Mouse (Mus musculus) left cerebral cortex, adult 11 months (tissue): ENCODE measurements around the gene Zfp773.
"Not testable (repeated sequence)": the region's sequence is repeated elsewhere in the genome, so short reads cannot be mapped to it uniquely, and the experiment has no call there.

Source experiments
- DNase-seq: peaks from one replicate; pipeline ENCODE4 v3.0.0; 2022; ENCODE audit warnings: low spot score

The Zfp773 gene

DNA sequence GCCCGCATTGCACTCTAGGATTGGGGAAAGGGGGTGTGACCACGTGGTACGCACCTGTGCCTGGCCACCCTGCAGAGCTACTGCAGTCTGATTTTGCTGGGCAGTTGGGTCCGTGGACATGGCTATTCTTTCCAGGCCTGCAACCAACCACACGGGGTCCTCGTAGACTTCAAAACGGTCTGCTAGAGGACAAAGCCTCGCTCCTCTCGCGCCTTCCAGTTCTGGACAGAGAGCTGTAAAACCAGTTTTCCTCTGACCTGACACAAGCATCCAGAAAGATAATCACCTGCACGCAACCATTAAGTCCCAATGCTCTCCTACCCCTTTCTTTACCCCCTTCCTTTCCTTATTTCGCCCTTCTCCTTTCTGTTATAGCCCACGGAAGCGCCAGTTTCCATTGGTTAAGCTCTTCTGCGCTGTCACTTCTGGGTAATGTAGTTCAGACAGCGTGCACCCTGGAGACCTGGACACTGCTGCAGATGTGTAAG is at the start of gene Zfp773:
Zfp773 (minus strand) TSS at position 377 of the 488 bp plus-strand sequence.
- peak; percentile 35 for DNase-seq

DNA sequence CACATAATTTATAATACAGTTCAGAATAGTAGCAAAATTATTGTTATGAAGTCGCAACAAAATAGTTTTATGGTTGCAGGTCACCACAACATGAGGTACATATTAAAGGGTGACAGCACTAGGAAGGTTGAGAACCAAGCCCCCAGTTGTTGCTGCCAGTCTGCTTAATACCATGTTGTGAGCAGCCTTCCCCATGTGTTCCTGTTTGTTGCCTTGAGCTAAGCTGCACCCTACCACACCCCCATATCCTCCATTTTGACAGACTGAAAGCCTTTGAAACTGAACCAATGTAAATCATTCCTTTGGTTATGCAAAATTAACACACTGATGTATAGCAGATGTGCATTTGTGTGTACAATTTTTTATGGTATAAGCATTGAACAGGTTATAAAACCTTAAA is 49.3 kb upstream of the Zfp773 start:
- DNase-seq = no peak

DNA sequence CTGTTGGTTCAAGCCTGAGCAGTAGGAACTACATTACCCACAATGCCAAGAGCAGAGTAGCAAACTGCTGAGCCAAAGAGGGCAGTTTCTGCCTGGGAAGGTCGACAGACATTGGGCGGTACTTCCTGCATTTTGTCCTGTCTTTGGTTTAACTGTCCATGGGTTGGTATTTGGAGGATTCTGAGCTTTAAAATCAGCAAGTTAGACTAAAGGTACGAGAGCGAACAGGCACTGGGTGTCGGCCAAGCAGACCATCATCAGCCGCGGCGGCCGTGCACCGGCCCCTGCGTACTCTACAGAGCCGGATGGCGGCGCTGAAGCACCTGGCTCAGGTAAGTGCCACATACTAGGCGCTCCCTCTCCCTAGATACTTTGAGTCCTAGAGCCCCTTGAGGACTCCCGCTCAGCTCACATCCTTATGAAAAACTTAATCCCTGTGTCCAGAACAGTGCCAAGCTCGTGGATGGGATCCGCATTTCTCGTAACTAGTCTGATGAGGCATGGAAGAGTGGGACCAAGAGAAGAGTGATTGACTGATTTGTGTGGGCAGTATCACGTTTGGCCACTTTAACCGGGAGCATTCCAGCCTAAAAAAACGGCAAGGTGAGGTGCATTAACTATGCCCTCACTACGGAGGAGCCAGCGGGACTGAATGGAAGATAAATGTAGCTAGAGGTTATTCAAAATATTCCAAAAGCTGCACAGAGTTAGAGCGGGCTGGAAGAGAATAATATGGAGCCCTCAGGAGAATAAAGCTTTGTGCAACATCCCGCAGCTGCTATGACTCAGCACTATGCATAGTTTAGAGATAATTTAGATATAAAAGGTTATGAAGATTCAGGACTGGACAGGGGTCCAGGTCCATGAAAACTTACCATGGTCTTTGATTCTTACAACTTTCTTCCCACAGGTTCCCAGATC is 34.9 kb upstream of the Zfp773 start, which contains the start of gene Zfp418:
Zfp418 (plus strand) TSS at position 104 of the 921 bp plus-strand sequence.
- peak; percentile 59 for DNase-seq

DNA sequence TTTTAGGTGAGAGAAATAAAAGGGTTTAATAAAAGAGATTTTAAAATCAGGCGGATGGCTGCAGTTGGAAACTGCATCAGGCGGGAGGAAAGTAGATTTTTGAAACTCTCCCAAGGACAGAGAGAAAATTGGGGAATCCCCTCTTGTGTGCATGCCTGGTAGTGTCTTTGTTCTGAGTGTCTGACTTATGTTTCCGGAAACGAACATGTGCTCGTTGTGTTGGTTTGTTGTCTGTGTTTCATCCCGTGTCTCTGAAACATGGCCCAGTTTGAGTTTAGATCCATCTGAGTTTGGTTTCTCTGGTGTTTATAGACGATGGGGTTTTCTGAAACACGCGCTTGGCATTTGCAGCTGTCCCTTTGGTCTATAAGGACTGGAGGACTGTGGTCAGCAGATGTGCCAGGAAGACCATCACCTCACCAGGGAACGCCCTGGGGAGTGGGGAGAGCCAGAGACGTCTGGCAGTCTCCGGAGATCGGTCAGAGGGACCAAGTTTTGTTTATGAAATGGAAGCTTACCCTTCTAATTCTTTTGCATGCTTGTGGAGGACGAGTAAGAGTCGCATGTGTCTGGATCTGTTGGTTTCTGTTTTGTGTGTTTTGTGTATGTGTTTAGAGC is 9.5 kb upstream of the Zfp773 start:
- no peak for DNase-seq

DNA sequence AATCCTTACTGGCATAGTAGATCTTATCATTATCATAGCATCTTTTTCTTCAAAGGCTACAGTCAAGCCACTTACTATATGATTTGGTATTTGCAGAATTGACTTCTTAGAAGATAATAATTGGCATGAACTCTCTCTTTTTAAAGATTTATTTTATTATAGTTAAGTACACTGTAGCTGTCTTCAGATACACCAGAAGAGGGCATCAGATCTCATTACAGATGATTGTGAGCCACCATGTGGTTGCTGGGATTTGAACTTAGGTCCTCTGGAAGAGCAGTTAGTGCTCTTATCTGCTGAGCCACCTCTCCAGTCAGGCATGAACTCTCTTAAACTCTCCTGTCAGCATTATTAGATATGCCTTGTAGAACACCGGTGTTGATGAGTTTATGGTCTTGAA is 7.7 kb upstream of the Zfp773 start:
- DNase-seq = no peak

DNA sequence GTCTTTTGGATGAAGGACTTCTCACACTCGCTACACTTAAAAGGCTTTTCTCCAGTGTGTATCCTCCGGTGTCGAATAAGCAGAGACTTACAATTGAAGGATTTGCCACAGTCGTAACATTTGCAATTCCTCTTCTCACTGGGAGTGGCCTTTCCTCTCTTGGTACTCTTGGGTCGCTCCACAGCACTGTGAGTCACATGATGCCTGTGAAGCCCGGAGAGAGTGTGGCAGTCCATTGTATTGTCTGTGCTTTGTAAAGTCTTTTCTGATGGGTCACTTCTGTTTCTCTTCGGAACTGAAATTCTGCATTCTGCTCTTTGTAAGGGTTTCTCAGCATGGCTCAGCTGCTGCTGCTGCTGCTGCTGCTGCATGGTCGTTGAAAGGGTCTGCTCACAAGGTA is 3.8 kb downstream of the Zfp773 start:
- no peak for DNase-seq

DNA sequence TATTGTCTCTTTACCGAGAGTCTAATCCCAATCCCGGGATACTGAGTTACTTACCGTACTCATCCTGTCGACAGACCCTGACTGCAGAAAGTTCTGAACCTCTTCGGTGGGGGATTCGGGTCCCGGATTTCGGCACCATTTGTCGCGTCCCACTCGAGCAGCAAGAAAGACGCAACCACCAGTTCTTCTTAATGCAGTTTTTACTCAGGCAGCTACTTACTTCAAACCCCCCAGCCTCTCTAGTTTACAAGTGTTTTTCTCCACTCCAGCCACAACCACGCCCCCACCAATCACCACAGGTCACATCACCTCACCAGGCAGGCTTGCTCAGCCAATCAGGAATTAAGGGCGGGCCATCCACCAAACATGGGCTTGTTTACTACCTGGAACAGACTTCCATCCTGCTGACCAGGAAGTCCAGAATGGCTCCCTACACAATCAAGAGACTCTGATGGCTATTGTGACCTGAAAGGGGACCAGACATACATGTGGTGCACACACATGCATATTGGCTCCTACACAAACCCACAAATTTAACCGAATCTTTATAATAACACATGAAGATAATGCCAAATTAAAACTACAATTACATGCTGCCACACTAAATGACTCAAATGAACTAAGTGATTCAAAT is 5.9 kb downstream of the Zfp773 start:
- not testable (repeated sequence) for DNase-seq

DNA sequence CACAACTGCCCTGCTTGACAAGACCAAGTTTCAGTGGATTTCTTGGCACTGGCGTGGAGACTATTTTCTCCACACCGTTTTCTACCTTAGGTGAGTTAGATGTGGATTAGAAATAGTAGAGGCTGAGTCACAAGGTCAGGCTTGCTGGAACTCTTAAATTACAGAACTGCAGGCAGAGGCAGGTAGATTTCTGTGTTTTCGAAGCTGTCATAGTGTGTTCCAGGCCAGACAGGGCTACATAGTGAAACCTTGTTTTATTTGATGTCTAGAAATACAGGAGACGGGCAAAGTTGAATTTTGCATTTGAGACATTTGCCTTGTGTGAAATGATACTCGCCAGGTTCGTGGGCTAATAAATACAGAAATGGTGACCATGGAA is 15.0 kb downstream of the Zfp773 start:
- no peak for DNase-seq

DNA sequence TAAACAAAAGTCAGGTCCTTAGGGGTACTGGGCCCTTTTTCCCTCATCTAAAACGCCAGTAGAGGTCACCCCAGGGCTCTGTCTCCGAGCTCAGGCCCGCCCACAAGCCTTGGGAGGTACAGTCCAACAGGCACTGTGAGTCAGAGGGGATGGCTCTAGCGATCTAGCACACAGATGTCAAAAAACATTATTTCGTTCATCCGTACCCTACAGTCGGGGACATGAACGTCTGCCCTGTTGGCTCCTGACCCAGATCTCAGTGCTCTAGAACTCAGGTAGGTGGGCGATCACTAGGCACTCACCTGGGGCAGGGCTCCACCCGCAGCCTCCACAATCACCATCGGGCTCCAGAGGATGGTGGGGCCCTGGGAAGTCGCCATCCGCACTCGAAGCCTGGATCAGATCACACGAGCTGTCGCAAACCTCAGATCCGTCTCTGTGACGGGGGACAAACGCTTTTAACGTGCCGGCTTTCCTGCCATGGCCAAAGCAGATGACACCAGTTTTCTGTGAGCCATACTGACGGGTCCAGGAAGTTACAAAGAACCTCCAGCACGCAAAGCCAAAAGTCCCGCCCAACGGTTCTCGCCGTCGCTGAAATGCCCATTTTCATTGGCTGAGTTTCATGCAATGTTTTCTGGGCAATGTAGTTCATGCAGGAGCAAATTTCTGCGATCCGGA is 15.5 kb downstream of the Zfp773 start, which contains the start of gene Zfp954:
Zfp954 (minus strand) TSS at position 568 of the 681 bp plus-strand sequence.
- peak; percentile 81 for DNase-seq

DNA sequence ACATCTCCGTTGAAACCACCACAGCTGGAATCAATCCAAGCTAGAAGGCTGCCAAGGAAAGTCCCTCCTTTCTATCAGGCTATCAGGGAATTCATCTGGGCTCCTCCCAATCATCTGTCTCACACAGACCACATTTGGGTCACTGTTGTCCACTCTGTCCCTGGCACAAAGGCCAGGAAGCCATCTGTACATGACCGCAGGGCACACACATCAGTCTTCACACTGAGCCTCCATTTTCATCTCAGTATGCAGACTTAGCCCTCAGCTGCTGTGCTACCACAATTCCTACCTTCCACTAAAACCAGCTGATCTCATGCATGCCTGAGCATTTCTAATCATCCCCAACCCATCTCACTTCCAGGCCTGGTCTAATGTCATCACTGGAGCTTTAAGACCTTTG is 18.1 kb downstream of the Zfp773 start:
- no peak for DNase-seq

DNA sequence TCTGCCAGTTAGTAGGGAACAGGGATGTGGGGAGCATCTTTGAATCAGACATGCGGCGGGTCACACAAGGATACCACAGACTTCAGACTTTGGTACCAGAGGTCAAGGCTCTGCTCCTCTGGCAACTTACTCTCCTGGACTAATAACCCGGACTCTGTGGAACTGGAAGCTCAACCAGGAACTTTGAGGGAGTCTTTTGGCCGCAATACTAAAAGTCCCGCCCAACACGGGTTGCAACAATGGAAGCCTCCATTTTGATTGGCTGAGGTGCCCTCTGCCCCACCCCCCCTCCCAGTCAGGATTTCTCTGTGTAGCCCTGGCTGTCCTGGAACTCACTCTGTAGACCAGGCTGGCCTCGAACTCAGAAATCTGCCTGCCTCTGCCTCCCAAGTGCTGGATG is 28.1 kb downstream of the Zfp773 start:
- DNase-seq = no peak
